ENCODE assay signal across 8 mouse cellular contexts in genomic region chrX:100738918-100739317, GRCm38 (mm10). TPM values are rescaled to one million over a fixed set of nuclear protein-coding genes. Genes with fewer than 3 reads are reported as not detected.
A peak's percentile ranks its signal among the peaks of the same experiment; 100 is the strongest.
DNase-seq lines count a peak whose midpoint lies in the region; ATAC-seq and TF ChIP-seq lines count a peak whose summit lies in the region.

No protein-coding gene starts in this region.

- H3K4me2 ChIP-seq in limb, embryonic 14.5 days (replicated peaks; ENCODE audit: low read depth, low read length, severe bottlenecking), result peak overlapping the region; percentile 46
- H3K4me2 ChIP-seq in midbrain, embryonic 14.5 days (ENCODE audit: low read length), result peak overlapping the region; percentile 44
- peak overlapping the region; percentile 50 for H3K4me2 ChIP-seq in stomach, embryonic 15.5 days

- peak; percentile 28 to 46 for DNase-seq in B cell, adult 2 months
- peak; percentile 68 to 72 for DNase-seq in adrenal gland, postnatal 36 days
- DNase-seq in heart, embryonic 10.5 days (ENCODE audit: low spot score), result peak; percentile 83
- DNase-seq in kidney, adult 9 months, result peak; percentile 64
- DNase-seq in limb, embryonic 14.5 days (ENCODE audit: low spot score), result peak; percentile 63
- DNase-seq in midbrain, embryonic 14.5 days, result peak; percentile 78

- ATAC-seq in limb, embryonic 14.5 days (ENCODE audit: low FRiP score, low read depth), result peak; percentile 72; the same call in 1 of the 2 replicates
- peak; percentile 72; the same call in 1 of the 2 replicates for ATAC-seq in midbrain, embryonic 14.5 days (ENCODE audit: low FRiP score, low TSS enrichment)
- no peak for ATAC-seq in stomach, embryonic 15.5 days (ENCODE audit: insufficient read depth, low FRiP score, low read depth)

- peaks cover 39% of the 10 kb centered on the region for H3K27me3 ChIP-seq in heart, embryonic 10.5 days (ENCODE audit: insufficient read depth, poor library complexity, severe bottlenecking)
- no peaks in the 10 kb centered on the region for H3K27me3 ChIP-seq in limb, embryonic 14.5 days (ENCODE audit: control insufficient read depth, insufficient read depth, low read length)
- no peaks in the 10 kb centered on the region for H3K27me3 ChIP-seq in midbrain, embryonic 14.5 days (ENCODE audit: control insufficient read depth, insufficient read depth, low read length)
- no peaks in the 10 kb centered on the region for H3K27me3 ChIP-seq in stomach, embryonic 15.5 days (replicated peaks)

- WGBS in heart, embryonic 10.5 days, result 16% methylated on average over 14 of the region's 14 CpGs
- 22% methylated on average over 14 of the region's 14 CpGs for WGBS in limb, embryonic 14.5 days
- 23% methylated on average over 14 of the region's 14 CpGs for WGBS in midbrain, embryonic 14.5 days
- WGBS in stomach, embryonic 15.5 days, result 18% methylated on average over 14 of the region's 14 CpGs

- H3K9ac ChIP-seq in limb, embryonic 14.5 days (ENCODE audit: low read depth, low read length, severe bottlenecking), result no peak overlapping the region
- no peak overlapping the region; the same call in 1 of the 2 replicates for H3K9ac ChIP-seq in midbrain, embryonic 14.5 days (replicated peaks; ENCODE audit: low read length)
- H3K9ac ChIP-seq in stomach, embryonic 15.5 days, result no peak overlapping the region

- peak overlapping the region; percentile 12 for H3K4me3 ChIP-seq in embryonic fibroblast, embryonic 13.5 days (ENCODE audit: insufficient read depth, low read length)
- H3K4me3 ChIP-seq in heart, embryonic 10.5 days, result peak overlapping the region; percentile 48
- peak overlapping the region; percentile 28 for H3K4me3 ChIP-seq in limb, embryonic 14.5 days (replicated peaks; ENCODE audit: low read length)
- H3K4me3 ChIP-seq in midbrain, embryonic 14.5 days (replicated peaks; ENCODE audit: low read depth, low read length), result peak overlapping the region; percentile 15; the same call in 1 of the 2 replicates
- peak overlapping the region; percentile 23 for H3K4me3 ChIP-seq in stomach, embryonic 15.5 days (replicated peaks)

- H3K36me3 ChIP-seq in heart, embryonic 10.5 days, result no peaks in the 10 kb centered on the region
- no peaks in the 10 kb centered on the region for H3K36me3 ChIP-seq in limb, embryonic 14.5 days (ENCODE audit: control insufficient read depth, insufficient read depth, low read length)
- H3K36me3 ChIP-seq in midbrain, embryonic 14.5 days (ENCODE audit: control insufficient read depth, insufficient read depth, low read length), result no peaks in the 10 kb centered on the region
- no peaks in the 10 kb centered on the region for H3K36me3 ChIP-seq in stomach, embryonic 15.5 days

- H3K9me3 ChIP-seq in heart, embryonic 10.5 days, result no peaks in the 10 kb centered on the region
- H3K9me3 ChIP-seq in limb, embryonic 14.5 days (ENCODE audit: control insufficient read depth, low read length), result no peaks in the 10 kb centered on the region
- no peaks in the 10 kb centered on the region for H3K9me3 ChIP-seq in midbrain, embryonic 14.5 days (ENCODE audit: control insufficient read depth, low read length)
- no peaks in the 10 kb centered on the region for H3K9me3 ChIP-seq in stomach, embryonic 15.5 days

- TF ChIP-seq CTCF in embryonic fibroblast, embryonic 13.5 days (IDR thresholded peaks at IDR 0.05; ENCODE audit: borderline replicate concordance, insufficient read depth, low read length), result peak; percentile 46; the same call in 1 of the 2 replicates

- TF ChIP-seq POLR2A in embryonic fibroblast, embryonic 13.5 days (IDR thresholded peaks at IDR 0.05; ENCODE audit: low read depth, low read length), result no peak
- TF ChIP-seq POLR2A in limb, embryonic 14.5 days (IDR thresholded peaks at IDR 0.05; ENCODE audit: borderline replicate concordance, extremely low read depth, insufficient read depth, insufficient read length), result no peak

- no peaks in the 10 kb centered on the region for H3K4me1 ChIP-seq in embryonic fibroblast, embryonic 13.5 days (ENCODE audit: control insufficient read depth, insufficient read depth, low read length)
- no peaks in the 10 kb centered on the region for H3K4me1 ChIP-seq in heart, embryonic 10.5 days
- no peaks in the 10 kb centered on the region for H3K4me1 ChIP-seq in limb, embryonic 14.5 days (ENCODE audit: control insufficient read depth, insufficient read depth, low read length)
- H3K4me1 ChIP-seq in midbrain, embryonic 14.5 days (ENCODE audit: control insufficient read depth, insufficient read depth, low read length), result no peaks in the 10 kb centered on the region
- no peaks in the 10 kb centered on the region for H3K4me1 ChIP-seq in stomach, embryonic 15.5 days

- H3K27ac ChIP-seq in embryonic fibroblast, embryonic 13.5 days (ENCODE audit: insufficient read depth, low read length), result no peak overlapping the region
- no peak overlapping the region for H3K27ac ChIP-seq in heart, embryonic 10.5 days
- no peak overlapping the region for H3K27ac ChIP-seq in limb, embryonic 14.5 days (replicated peaks; ENCODE audit: low read depth, low read length)
- no peak overlapping the region for H3K27ac ChIP-seq in midbrain, embryonic 14.5 days (replicated peaks; ENCODE audit: low read depth, low read length)
- H3K27ac ChIP-seq in stomach, embryonic 15.5 days, result no peak overlapping the region

RNA-seq across cellular contexts. Expression of gene Gdpd2, which starts 9.2 kb away (rescaled TPM):
- total RNA-seq in adrenal gland, postnatal 36 days (2021), result under 1 TPM; 0.23 TPM
- 0.80 and 3.5 TPM in 2 replicates for polyA plus RNA-seq in embryonic fibroblast, embryonic 13.5 days (2011; ENCODE audit: insufficient read length, low read depth, missing spikeins)
- 0.34 and 0.88 TPM in 2 replicates for polyA plus RNA-seq in heart, embryonic 10.5 days (2016; fragmentation: Nextera tagmentation; extraction: Ambion mirVana)
- 11.6 and 13.2 TPM in 2 replicates for polyA plus RNA-seq in limb, embryonic 14.5 days (2012; rRNA removed)
- polyA plus RNA-seq in limb, embryonic 14.5 days (2014; fragmentation: Nextera tagmentation; extraction: Ambion mirVana), result 5.6 and 6.9 TPM in 2 replicates
- 31.0 and 31.1 TPM in 2 replicates for polyA plus RNA-seq in midbrain, embryonic 14.5 days (2014; fragmentation: Nextera tagmentation; extraction: Ambion mirVana)
- 7.0 and 7.8 TPM in 2 replicates for polyA plus RNA-seq in stomach, embryonic 15.5 days (2015; fragmentation: Nextera tagmentation; extraction: Ambion mirVana)

RNA-seq across cellular contexts. Expression of gene Dlg3, which starts 28.6 kb away (rescaled TPM):
- 10 to 100 TPM; 39.1 to 43.5 TPM for total RNA-seq in adrenal gland, postnatal 36 days (2021)
- polyA plus RNA-seq in embryonic fibroblast, embryonic 13.5 days (2011; ENCODE audit: insufficient read length, low read depth, missing spikeins), result 37.7 and 45.0 TPM in 2 replicates
- 3.4 and 8.5 TPM in 2 replicates for polyA plus RNA-seq in heart, embryonic 10.5 days (2016; fragmentation: Nextera tagmentation; extraction: Ambion mirVana)
- polyA plus RNA-seq in limb, embryonic 14.5 days (2012; rRNA removed), result 24.9 and 27.5 TPM in 2 replicates
- 4.2 and 5.1 TPM in 2 replicates for polyA plus RNA-seq in limb, embryonic 14.5 days (2014; fragmentation: Nextera tagmentation; extraction: Ambion mirVana)
- polyA plus RNA-seq in midbrain, embryonic 14.5 days (2014; fragmentation: Nextera tagmentation; extraction: Ambion mirVana), result 13.0 and 14.8 TPM in 2 replicates
- 3.0 and 3.8 TPM in 2 replicates for polyA plus RNA-seq in stomach, embryonic 15.5 days (2015; fragmentation: Nextera tagmentation; extraction: Ambion mirVana)
